In genomic region chr2:44241657-44242454, GRCm38 (mm10) we compare ENCODE assay signal across 15 mouse cellular contexts.
A peak's percentile ranks its signal among the peaks of the same experiment; 100 is the strongest.
DNase-seq lines count a peak whose midpoint lies in the region; ATAC-seq and TF ChIP-seq lines count a peak whose summit lies in the region.
"Had no signal": no experiment of that assay in that cellular context is flagged by ENCODE, and none has a peak within 500 bp of the region (broad histone marks: within the 10 kb centered on the region; RNA-seq: fewer than 3 reads in every experiment).

No protein-coding gene starts in this region.

- ATAC-seq in megakaryocyte-erythroid progenitor cell, adult 5-6 weeks (replicated peaks; ENCODE audit: low FRiP score, low TSS enrichment, poor library complexity, severe bottlenecking): peak; percentile 44; the same call in 1 of the 2 replicates
- ATAC-seq: intestine, postnatal 0 days; liver, postnatal 0 days had no signal

- intact Hi-C loops in gastrocnemius, adult 2 months (cut with DNase I): no loop called here

- no peak overlapping the region for H3K27ac ChIP-seq in gastrocnemius, adult 2 months
- H3K27ac ChIP-seq: macrophage had no signal

- no peak for TF ChIP-seq CTCF in gastrocnemius, adult 2 months (IDR thresholded peaks at IDR 0.05)

- DNase-seq in embryo, embryonic 11 days: peak; percentile 30
- DNase-seq in embryo, embryonic 10.5 days (ENCODE audit: low spot score): no peak
- peak; percentile 34 for DNase-seq in retina, postnatal 1 day
- no peak for DNase-seq in retina, embryonic 14.5 days (ENCODE audit: low spot score)
- no peak for DNase-seq in gastrocnemius, adult 2 months
- DNase-seq in right cerebral cortex, postnatal 25 days: no peak
- DNase-seq in cerebellum, adult 9-10 months: no peak
- DNase-seq: adrenal gland, postnatal 14 days; cerebellum, adult 11 months; heart, postnatal 14 days; liver, postnatal 0 days; thymus, postnatal 4 days had no signal

- no peak overlapping the region for H3K4me3 ChIP-seq in gastrocnemius, adult 2 months

Comparison
In these comparisons a context has a peak if more than half of its experiments do, and no peak if none do; other contexts are left out.
1. DNase-seq: peak in embryo, embryonic 11 days (single experiment) and retina, postnatal 1 day (single experiment); none in embryo, embryonic 10.5 days (single experiment), retina, embryonic 14.5 days (single experiment), gastrocnemius, adult 2 months (single experiment), right cerebral cortex, postnatal 25 days (single experiment) and cerebellum, adult 9-10 months (single experiment).